Mouse (Mus musculus) bone marrow macrophage, adult 2 months (primary cell): ENCODE data around the gene Dstyk. TPM values are rescaled to one million over a fixed set of nuclear protein-coding genes. Genes with fewer than 3 reads are reported as not detected.

Source experiments
- H3K27ac ChIP-seq: 2 replicates; pipeline ENCODE4 v1.5.1; 2012; ENCODE audit warnings: low read depth, low read length; ENCODE audit not compliant: insufficient read depth
- H3K4me1 ChIP-seq: 2 replicates; pipeline ENCODE4 v1.6.1; 2012; ENCODE audit warnings: low read length; ENCODE audit not compliant: control insufficient read depth, insufficient read depth
- H3K4me3 ChIP-seq: 2 replicates; pipeline ENCODE4 v1.5.1; 2012; ENCODE audit warnings: mild to moderate bottlenecking, low read length, moderate library complexity; ENCODE audit not compliant: insufficient read depth
- CTCF ChIP-seq: IDR thresholded peaks from 2 replicates; pipeline ENCODE4 v1.5.1; 2012; ENCODE audit warnings: low read depth, mild to moderate bottlenecking, low read length, moderate library complexity
- POLR2A ChIP-seq: IDR thresholded peaks from 2 replicates; pipeline ENCODE4 v1.6.1; 2012; ENCODE audit warnings: mild to moderate bottlenecking, low read depth, low read length, borderline replicate concordance
- polyA plus RNA-seq: library from polyadenylated mRNA; stranded (reverse); fragments of >200 nt; gene quantifications from 2 replicates; pipeline ENCODE4 v1.2.4, GENCODE M21; 2012; ENCODE audit not compliant: missing spikeins, insufficient read depth, insufficient read length

Dstyk gene
- polyA plus RNA-seq, 1 experiment, result 26.8 TPM

GRCm38 (mm10) chr1:132375256-132375655, 42.1 kb upstream of the Dstyk start:
- peaks cover 28% of the 10 kb centered on the region for H3K4me1 ChIP-seq
- TF ChIP-seq CTCF (no peak), POLR2A (no peak)
- H3K27ac ChIP-seq, result no peak overlapping the region
- no peak overlapping the region for H3K4me3 ChIP-seq

GRCm38 (mm10) chr1:132376211-132377054, 40.9 kb upstream of the Dstyk start:
- H3K4me1 ChIP-seq, result peaks cover 19% of the 10 kb centered on the region
- TF ChIP-seq POLR2A, result no peak
- TF ChIP-seq CTCF, result no peak
- H3K27ac ChIP-seq, result no peak overlapping the region
- no peak overlapping the region for H3K4me3 ChIP-seq

GRCm38 (mm10) chr1:132377055-132377365, 40.3 kb upstream of the Dstyk start:
- no peak overlapping the region for H3K27ac ChIP-seq
- TF ChIP-seq POLR2A (no peak), CTCF (no peak)
- peaks cover 13% of the 10 kb centered on the region for H3K4me1 ChIP-seq
- H3K4me3 ChIP-seq, result no peak overlapping the region

GRCm38 (mm10) chr1:132377811-132378210, 39.5 kb upstream of the Dstyk start:
- H3K4me1 ChIP-seq, result peaks cover 10% of the 10 kb centered on the region
- no peak overlapping the region for H3K4me3 ChIP-seq
- TF ChIP-seq CTCF (no peak), POLR2A (no peak)
- no peak overlapping the region for H3K27ac ChIP-seq

GRCm38 (mm10) chr1:132380550-132381100, 36.7 kb upstream of the Dstyk start:
- no peak overlapping the region for H3K27ac ChIP-seq
- H3K4me1 ChIP-seq, result peaks cover 17% of the 10 kb centered on the region
- H3K4me3 ChIP-seq, result no peak overlapping the region
- TF ChIP-seq CTCF (no peak), POLR2A (no peak)

GRCm38 (mm10) chr1:132381929-132382328, 35.4 kb upstream of the Dstyk start:
- no peak for TF ChIP-seq POLR2A
- no peak for TF ChIP-seq CTCF
- Histone ChIP-seq H3K27ac (no peak overlapping the region), H3K4me3 (no peak overlapping the region), H3K4me1 (peaks cover 17% of the 10 kb centered on the region)

- H3K27ac ChIP-seq, result peak overlapping the region; percentile 45
- TF ChIP-seq CTCF (no peak), POLR2A (no peak)
- peaks cover 21% of the 10 kb centered on the region for H3K4me1 ChIP-seq
- no peak overlapping the region for H3K4me3 ChIP-seq
These were observed 33.3 kb upstream of the Dstyk start for GRCm38 (mm10) chr1:132384001-132384554.

GRCm38 (mm10) chr1:132385266-132385665, 32.1 kb upstream of the Dstyk start:
- no peak overlapping the region for H3K4me3 ChIP-seq
- peaks cover 21% of the 10 kb centered on the region for H3K4me1 ChIP-seq
- no peak overlapping the region for H3K27ac ChIP-seq
- TF ChIP-seq POLR2A (no peak), CTCF (no peak)

- no peak overlapping the region for H3K4me3 ChIP-seq
- H3K27ac ChIP-seq, result no peak overlapping the region
- peaks cover 21% of the 10 kb centered on the region for H3K4me1 ChIP-seq
- TF ChIP-seq POLR2A, result no peak
- TF ChIP-seq CTCF, result no peak
These were observed 31.6 kb upstream of the Dstyk start for GRCm38 (mm10) chr1:132385711-132386110.

- Histone ChIP-seq H3K27ac (no peak overlapping the region), H3K4me1 (peaks cover 21% of the 10 kb centered on the region), H3K4me3 (no peak overlapping the region)
- TF ChIP-seq CTCF, result no peak
- TF ChIP-seq POLR2A, result no peak
These were observed 31.1 kb upstream of the Dstyk start for GRCm38 (mm10) chr1:132386266-132386665.
